Mouse (Mus musculus): Measurements from ENCODE around the gene Dlg2. TPM values are rescaled to one million over a fixed set of nuclear protein-coding genes. Genes with fewer than 3 reads are reported as not detected.
A peak's percentile ranks its signal among the peaks of the same experiment; 100 is the strongest.

The Dlg2 gene
- polyA plus RNA-seq, 1 experiment from 2014 or later = 6.3 TPM

DNA sequence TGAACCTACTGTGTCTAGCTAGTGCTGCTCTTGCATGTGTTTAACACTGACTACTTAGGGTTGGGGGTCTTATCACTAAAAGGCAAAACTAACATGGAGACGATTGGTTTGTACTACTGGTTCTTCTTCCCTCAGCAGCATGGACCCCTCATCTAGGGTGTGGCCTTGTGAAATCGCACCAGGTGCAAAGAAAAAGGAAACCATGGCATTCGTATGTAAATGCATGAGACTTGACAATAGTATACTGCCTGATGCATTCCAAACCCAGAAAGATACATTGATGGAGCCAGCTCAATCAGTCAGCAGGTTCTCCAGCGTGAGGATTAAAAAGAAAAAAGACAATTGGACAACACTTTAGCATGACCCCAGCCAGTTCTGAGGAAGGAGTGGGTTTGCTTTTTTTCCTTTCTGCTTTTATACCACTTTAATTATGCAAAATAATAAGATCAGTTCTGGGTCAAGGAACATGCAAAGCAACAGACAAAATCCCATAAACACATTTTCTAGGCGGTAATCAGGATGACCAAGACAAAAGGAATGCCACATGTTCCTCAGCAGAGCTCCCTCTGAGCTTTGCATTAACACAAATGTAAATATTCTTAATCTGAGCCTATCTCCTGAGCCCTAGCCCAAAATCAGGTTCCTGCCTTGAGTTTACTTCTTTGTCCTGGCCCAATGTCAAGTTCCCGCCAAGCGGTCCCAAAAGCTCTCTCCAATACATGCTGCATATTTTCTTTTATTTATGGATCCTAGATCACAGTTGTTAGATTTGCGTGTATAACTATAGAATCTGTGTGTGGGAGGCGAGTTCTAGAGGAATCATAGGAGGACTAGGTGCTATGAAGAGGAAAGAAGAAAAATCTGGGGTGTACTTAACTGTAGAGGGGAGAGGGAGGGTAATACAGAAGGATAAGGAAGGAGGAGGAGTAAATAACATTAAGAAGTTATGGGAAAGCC lies 595.6 kb downstream of the Dlg2 start:
- H3K36me3 ChIP-seq (ENCODE audit: control insufficient read depth, insufficient read depth, low read length) = no peaks in the 10 kb centered on the region
- H3K27ac ChIP-seq (ENCODE audit: low read depth) = no peak overlapping the region
- H3K9ac ChIP-seq (ENCODE audit: low read length) = no peak overlapping the region
- WGBS = 75% methylated on average over 9 of the region's 9 CpGs
- no peak overlapping the region for H3K4me2 ChIP-seq (ENCODE audit: low read length)
- ATAC-seq (replicated peaks; ENCODE audit: low FRiP score, low TSS enrichment, low read depth) (no peak), DNase-seq (ENCODE audit: low spot score) (no peak)
- no peaks in the 10 kb centered on the region for H3K27me3 ChIP-seq (replicated peaks; ENCODE audit: control insufficient read depth, insufficient read depth, low read length)
- no peaks in the 10 kb centered on the region for H3K4me1 ChIP-seq (replicated peaks; ENCODE audit: control insufficient read depth, insufficient read depth, low read length)
- no peaks in the 10 kb centered on the region for H3K9me3 ChIP-seq (ENCODE audit: control insufficient read depth, low read length)
- no peak overlapping the region for H3K4me3 ChIP-seq (ENCODE audit: low read depth, low read length)

DNA sequence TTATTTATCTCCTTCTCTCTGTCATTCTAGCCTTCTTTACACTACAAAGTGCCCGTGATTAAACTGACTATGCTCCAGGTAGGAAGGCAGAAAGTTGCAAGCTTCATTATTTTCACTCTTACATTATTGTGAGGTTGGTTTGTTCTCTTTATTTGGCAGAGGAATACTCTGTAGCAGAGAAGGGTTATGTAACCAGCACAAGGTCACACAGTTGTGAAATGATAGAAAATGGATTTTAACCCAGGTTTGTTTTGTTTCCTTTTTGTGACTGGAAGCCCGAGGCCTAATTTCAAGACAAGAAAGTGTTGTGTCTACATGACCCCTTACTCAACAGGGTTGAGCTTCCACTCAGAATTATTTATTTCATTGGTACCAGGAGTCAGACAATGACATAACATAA lies 609.6 kb downstream of the Dlg2 start:
- Histone ChIP-seq H3K4me3 (ENCODE audit: low read depth, low read length) (no peak overlapping the region), H3K4me2 (ENCODE audit: low read length) (no peak overlapping the region), H3K9ac (ENCODE audit: low read length) (no peak overlapping the region), H3K36me3 (ENCODE audit: control insufficient read depth, insufficient read depth, low read length) (no peaks in the 10 kb centered on the region), H3K4me1 (replicated peaks; ENCODE audit: control insufficient read depth, insufficient read depth, low read length) (no peaks in the 10 kb centered on the region), H3K27me3 (replicated peaks; ENCODE audit: control insufficient read depth, insufficient read depth, low read length) (no peaks in the 10 kb centered on the region), H3K27ac (ENCODE audit: low read depth) (no peak overlapping the region), H3K9me3 (ENCODE audit: control insufficient read depth, low read length) (no peaks in the 10 kb centered on the region)
- 74% methylated on average over 2 of the region's 2 CpGs for WGBS
- no peak for DNase-seq (ENCODE audit: low spot score)
- no peak for ATAC-seq (replicated peaks; ENCODE audit: low FRiP score, low TSS enrichment, low read depth)

DNA sequence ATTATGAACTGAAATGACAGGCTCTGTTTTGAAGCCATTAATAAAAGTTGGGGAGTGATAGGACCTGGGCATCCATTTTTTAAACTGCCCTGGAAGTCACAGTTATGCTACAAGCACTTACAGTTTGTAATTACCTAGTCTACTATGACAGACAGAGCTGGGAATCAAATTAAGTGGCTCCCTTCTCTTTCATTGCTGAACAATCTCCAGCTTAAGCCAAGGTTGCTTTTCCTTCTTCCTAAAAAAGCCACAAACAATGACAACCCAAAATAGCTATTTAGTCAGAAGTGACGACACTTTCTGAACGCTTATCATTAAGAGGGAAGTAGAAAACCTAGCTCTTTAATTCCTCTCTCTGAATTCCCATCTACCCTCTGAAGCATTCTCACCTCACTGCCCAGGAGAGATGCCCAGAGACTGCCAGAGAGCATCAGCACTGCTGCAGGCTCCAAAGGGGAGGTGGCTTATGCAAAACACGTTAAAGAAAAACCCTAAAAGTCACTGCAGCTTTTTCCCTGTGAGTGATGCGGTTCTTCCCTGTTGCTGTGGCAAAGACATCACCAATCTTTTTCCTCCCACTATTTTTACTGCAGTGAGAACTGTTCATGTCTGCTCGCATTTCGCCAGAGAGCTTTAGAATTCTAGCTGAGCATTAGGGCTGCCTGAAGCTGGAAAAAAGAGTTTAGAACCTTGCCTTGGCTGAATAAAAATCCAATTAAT lies 612.9 kb downstream of the Dlg2 start:
- no peaks in the 10 kb centered on the region for H3K4me1 ChIP-seq (replicated peaks; ENCODE audit: control insufficient read depth, insufficient read depth, low read length)
- DNase-seq (ENCODE audit: low spot score) (no peak), ATAC-seq (replicated peaks; ENCODE audit: low FRiP score, low TSS enrichment, low read depth) (no peak)
- H3K27ac ChIP-seq (ENCODE audit: low read depth) = no peak overlapping the region
- no peak overlapping the region for H3K4me3 ChIP-seq (ENCODE audit: low read depth, low read length)
- H3K9me3 ChIP-seq (ENCODE audit: control insufficient read depth, low read length) = no peaks in the 10 kb centered on the region
- H3K36me3 ChIP-seq (ENCODE audit: control insufficient read depth, insufficient read depth, low read length) = no peaks in the 10 kb centered on the region
- H3K9ac ChIP-seq (ENCODE audit: low read length) = no peak overlapping the region
- H3K4me2 ChIP-seq (ENCODE audit: low read length) = no peak overlapping the region
- 26% methylated on average over 6 of the region's 6 CpGs for WGBS
- no peaks in the 10 kb centered on the region for H3K27me3 ChIP-seq (replicated peaks; ENCODE audit: control insufficient read depth, insufficient read depth, low read length)

DNA sequence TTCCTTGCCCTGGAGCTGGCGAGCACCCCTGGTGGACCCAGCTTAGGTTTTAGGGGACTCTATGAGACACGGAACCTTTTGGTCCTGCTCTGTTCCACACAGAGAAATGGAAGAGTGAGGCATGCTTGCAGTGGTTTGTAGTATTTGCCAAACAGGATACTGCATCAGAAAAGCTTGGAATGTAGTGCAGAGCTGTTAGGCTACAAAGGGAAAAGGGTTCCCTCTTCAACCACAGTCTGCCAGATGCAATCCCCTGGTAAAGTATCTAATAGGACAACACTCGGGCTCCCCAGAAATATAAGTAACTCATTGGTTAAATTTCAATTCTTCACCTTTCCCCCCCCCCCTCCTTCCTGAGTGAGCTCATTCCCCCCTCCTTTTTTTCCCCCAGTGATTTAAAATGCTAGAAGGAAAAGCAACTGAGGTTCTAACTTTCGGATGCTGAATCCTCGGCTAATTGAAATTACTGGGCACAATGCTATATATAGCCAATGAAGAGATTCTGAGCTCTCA lies 613.9 kb downstream of the Dlg2 start:
- H3K9me3 ChIP-seq (ENCODE audit: control insufficient read depth, low read length) = no peaks in the 10 kb centered on the region
- no peak for ATAC-seq (replicated peaks; ENCODE audit: low FRiP score, low TSS enrichment, low read depth)
- 46% methylated on average over 5 of the region's 5 CpGs for WGBS
- no peak for DNase-seq (ENCODE audit: low spot score)
- no peak overlapping the region for H3K4me2 ChIP-seq (ENCODE audit: low read length)
- H3K27ac ChIP-seq (ENCODE audit: low read depth) = no peak overlapping the region
- H3K27me3 ChIP-seq (replicated peaks; ENCODE audit: control insufficient read depth, insufficient read depth, low read length) = no peaks in the 10 kb centered on the region
- H3K4me1 ChIP-seq (replicated peaks; ENCODE audit: control insufficient read depth, insufficient read depth, low read length) = no peaks in the 10 kb centered on the region
- H3K4me3 ChIP-seq (ENCODE audit: low read depth, low read length) = 0 out of 2 replicates have a peak overlapping the region, but pooled peaks have one; percentile 2
- H3K9ac ChIP-seq (ENCODE audit: low read length) = no peak overlapping the region
- H3K36me3 ChIP-seq (ENCODE audit: control insufficient read depth, insufficient read depth, low read length) = no peaks in the 10 kb centered on the region

DNA sequence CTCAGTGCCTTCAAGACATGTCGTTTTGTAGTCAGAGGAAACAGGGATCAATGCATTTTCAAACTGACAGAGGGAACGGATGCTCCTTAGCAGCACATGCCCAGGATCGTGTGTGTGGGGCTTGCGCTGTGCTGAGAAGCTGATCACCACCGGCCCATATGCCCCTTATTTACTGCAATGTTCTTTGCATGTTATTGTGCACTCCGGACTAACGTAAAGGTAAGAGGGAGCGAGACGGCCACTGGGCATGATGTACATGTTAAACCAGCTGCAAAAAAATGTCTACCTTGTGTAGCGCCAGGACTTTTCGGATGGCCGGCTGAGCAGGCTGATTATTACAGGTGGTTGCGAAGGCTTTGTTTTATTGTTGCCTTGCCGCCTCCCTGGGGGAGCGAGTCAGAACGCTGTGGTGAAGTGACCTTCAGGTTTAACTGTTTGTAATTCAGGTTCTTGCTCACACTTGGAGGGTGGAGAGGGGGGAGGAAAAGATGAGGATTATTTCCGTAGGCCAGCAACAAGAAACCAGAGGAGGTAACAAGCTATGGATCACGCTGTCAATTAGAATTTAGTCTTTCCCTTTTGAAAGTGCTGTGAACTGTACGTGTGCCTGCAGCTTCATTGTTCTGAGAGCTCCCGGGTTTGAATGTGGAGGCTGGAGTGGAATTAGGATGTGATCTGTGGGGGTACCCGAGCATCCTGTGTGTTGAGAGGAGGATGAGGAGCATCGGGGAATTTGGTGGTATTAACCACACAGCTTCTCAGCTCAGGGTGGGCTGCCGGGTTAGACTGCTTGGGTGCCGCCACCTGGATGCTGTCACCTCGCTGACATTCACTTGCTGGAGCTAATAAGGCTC lies 614.6 kb downstream of the Dlg2 start:
- ATAC-seq (replicated peaks; ENCODE audit: low FRiP score, low TSS enrichment, low read depth) = no peak
- H3K36me3 ChIP-seq (ENCODE audit: control insufficient read depth, insufficient read depth, low read length) = no peaks in the 10 kb centered on the region
- H3K4me1 ChIP-seq (replicated peaks; ENCODE audit: control insufficient read depth, insufficient read depth, low read length) = no peaks in the 10 kb centered on the region
- peak overlapping the region; percentile 35 for H3K4me2 ChIP-seq (ENCODE audit: low read length)
- DNase-seq (ENCODE audit: low spot score) = peak; percentile 50
- peak overlapping the region; percentile 2; the same call in 1 of the 2 replicates for H3K4me3 ChIP-seq (ENCODE audit: low read depth, low read length)
- H3K27me3 ChIP-seq (replicated peaks; ENCODE audit: control insufficient read depth, insufficient read depth, low read length) = no peaks in the 10 kb centered on the region
- no peak overlapping the region for H3K27ac ChIP-seq (ENCODE audit: low read depth)
- no peak overlapping the region for H3K9ac ChIP-seq (ENCODE audit: low read length)
- no peaks in the 10 kb centered on the region for H3K9me3 ChIP-seq (ENCODE audit: control insufficient read depth, low read length)
- WGBS = 15% methylated on average over 25 of the region's 25 CpGs

DNA sequence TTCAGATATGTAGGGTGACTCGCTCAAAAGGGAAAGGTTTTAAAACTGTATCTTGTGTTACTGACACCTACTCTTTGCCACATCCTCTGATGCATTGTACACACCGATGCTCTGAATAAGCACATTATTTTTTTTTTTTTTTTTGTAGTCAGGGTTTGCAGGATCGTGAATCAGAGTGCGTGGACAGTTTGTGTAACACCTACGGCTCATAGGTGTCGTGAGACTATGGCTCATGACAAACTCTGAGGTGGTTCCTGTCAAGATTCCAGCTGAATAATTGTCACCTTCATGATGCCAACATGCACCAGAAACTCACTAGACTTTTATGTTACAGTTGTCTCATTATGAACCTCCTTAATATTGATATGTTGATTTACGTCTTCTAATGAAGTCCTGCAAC lies 620.0 kb downstream of the Dlg2 start:
- H3K27ac ChIP-seq (ENCODE audit: low read depth) = no peak overlapping the region
- DNase-seq (ENCODE audit: low spot score) = no peak
- H3K27me3 ChIP-seq (replicated peaks; ENCODE audit: control insufficient read depth, insufficient read depth, low read length) = no peaks in the 10 kb centered on the region
- no peak for ATAC-seq (replicated peaks; ENCODE audit: low FRiP score, low TSS enrichment, low read depth)
- no peaks in the 10 kb centered on the region for H3K9me3 ChIP-seq (ENCODE audit: control insufficient read depth, low read length)
- H3K9ac ChIP-seq (ENCODE audit: low read length) = no peak overlapping the region
- no peaks in the 10 kb centered on the region for H3K36me3 ChIP-seq (ENCODE audit: control insufficient read depth, insufficient read depth, low read length)
- no peak overlapping the region for H3K4me3 ChIP-seq (ENCODE audit: low read depth, low read length)
- WGBS = 84% methylated on average over 7 of the region's 7 CpGs
- H3K4me1 ChIP-seq (replicated peaks; ENCODE audit: control insufficient read depth, insufficient read depth, low read length) = no peaks in the 10 kb centered on the region
- no peak overlapping the region for H3K4me2 ChIP-seq (ENCODE audit: low read length)

DNA sequence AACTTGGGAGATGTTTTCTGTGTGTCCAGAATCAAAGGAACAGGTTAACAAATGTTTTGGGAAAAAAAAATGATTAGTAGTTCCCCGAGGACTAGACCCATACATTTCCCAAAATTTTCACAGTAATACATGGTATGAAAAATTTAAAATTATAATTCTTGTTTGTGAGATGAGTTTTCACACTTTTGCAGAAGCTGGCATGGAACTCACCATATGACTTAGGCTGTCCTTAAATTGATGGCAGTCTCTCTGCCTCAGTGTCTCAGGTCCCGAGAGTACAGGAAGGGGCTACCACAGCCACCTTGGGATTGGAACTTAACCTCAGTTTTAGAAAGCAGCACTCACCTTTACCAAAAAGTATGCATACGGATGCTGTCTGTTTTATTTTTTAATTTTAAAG lies 622.0 kb downstream of the Dlg2 start:
- Histone ChIP-seq H3K4me3 (ENCODE audit: low read depth, low read length) (no peak overlapping the region), H3K9ac (ENCODE audit: low read length) (no peak overlapping the region), H3K4me1 (replicated peaks; ENCODE audit: control insufficient read depth, insufficient read depth, low read length) (no peaks in the 10 kb centered on the region), H3K9me3 (ENCODE audit: control insufficient read depth, low read length) (no peaks in the 10 kb centered on the region), H3K4me2 (ENCODE audit: low read length) (no peak overlapping the region), H3K36me3 (ENCODE audit: control insufficient read depth, insufficient read depth, low read length) (no peaks in the 10 kb centered on the region), H3K27ac (ENCODE audit: low read depth) (no peak overlapping the region), H3K27me3 (replicated peaks; ENCODE audit: control insufficient read depth, insufficient read depth, low read length) (no peaks in the 10 kb centered on the region)
- ATAC-seq (replicated peaks; ENCODE audit: low FRiP score, low TSS enrichment, low read depth) (no peak), DNase-seq (ENCODE audit: low spot score) (no peak)
- WGBS = 85% methylated on average over 3 of the region's 3 CpGs

DNA sequence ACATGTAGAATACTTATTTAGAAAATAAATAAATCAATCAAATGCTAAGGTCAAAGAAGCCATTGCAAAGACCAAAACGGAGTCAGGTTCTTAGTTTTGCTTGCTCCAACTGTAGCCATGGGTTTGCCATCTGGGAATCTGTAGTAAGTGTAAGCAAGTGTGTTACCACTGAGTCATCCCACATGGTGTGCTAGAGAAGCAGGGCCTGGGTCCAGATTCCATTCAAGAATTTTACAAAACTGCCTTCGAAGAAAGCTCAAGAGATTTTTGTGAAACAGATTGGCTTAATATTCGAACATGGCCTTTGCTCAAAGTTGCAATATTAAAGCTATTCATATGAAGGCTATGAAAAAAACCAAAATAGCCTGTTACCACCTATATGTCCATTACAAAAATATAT lies 633.1 kb downstream of the Dlg2 start:
- H3K27me3 ChIP-seq (replicated peaks; ENCODE audit: control insufficient read depth, insufficient read depth, low read length) = no peaks in the 10 kb centered on the region
- WGBS = 74% methylated on average over 3 of the region's 3 CpGs
- ATAC-seq (replicated peaks; ENCODE audit: low FRiP score, low TSS enrichment, low read depth) (no peak), DNase-seq (ENCODE audit: low spot score) (no peak)
- H3K4me1 ChIP-seq (replicated peaks; ENCODE audit: control insufficient read depth, insufficient read depth, low read length) = no peaks in the 10 kb centered on the region
- H3K4me2 ChIP-seq (ENCODE audit: low read length) = no peak overlapping the region
- no peaks in the 10 kb centered on the region for H3K36me3 ChIP-seq (ENCODE audit: control insufficient read depth, insufficient read depth, low read length)
- no peak overlapping the region for H3K9ac ChIP-seq (ENCODE audit: low read length)
- no peaks in the 10 kb centered on the region for H3K9me3 ChIP-seq (ENCODE audit: control insufficient read depth, low read length)
- H3K4me3 ChIP-seq (ENCODE audit: low read depth, low read length) = no peak overlapping the region
- H3K27ac ChIP-seq (ENCODE audit: low read depth) = no peak overlapping the region

Measured in intestine, embryonic 14.5 days (tissue).